Mouse (Mus musculus): ENCODE measurements around the gene Zfp366.

Gene Zfp366

DNA sequence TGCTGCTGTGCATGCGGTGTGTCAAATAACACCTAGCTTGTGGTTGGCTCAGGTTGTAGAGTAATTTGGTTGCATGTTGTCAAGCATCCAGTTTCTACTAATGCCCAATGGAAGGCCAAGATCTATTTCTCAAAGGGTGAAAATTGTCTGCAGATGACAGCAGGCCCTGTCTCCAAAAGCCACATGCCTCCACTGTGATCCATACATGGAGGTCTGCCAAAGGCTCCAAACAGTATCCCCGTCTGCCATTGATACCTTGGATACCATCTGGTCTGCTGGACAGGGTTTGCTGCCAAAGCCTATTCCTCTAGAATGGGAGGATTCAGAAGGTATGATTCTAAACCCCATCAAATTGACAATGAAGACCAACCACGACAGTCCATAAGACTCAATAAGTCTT lies 74.1 kb downstream of the Zfp366 start:
- no peak for DNase-seq

DNA sequence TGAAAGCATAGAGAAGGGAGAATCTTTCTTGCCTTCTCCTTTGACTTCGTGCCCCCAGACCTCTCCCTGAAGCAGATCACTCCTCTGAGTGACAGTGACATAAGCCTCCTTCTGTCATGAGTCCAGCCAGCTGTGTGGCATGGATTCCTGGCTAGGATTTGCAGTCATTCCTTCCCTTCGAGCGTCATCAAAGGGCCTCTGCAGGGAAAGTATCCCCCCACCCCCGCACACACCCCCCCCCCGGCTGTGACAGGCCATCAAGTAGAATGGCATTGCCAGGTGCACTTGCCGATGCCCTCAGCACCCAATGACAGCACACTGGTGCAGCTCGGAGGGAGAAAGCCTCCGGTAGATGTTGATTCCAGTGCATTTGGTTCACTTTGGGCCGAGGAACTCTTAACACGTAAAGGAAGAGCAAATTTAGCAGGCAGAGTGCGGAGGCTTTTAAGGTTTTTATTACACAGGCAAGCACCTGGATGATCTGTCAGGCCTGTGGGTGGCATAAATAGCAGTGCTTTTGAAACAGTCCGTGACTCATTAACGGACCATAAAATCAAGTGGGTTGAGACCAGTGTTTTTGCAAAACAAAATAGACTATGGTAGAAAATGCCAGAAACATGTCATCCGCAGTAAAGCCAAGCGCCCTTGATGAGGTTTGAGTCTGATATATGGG lies 75.0 kb downstream of the Zfp366 start:
- no peak for DNase-seq

DNA sequence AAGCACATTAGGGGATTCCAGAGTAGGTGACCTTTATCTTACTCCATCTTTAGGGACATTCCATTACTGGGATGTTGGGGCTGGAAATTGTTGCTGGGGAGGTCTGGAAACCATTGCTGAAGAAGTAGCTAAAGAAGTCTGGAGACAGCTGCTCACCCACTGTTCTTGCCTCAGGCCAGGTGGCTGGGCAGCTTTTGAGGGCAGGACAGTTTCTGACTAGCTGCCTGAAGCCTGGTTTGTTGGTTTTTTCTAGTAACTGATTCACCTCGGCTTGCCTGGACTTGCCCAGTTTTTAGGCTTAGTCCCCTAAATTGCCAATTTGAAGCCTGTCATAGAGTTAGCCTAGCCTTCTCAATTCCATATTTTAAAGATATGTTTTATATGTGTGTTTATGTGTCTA lies 77.8 kb downstream of the Zfp366 start:
- DNase-seq, result no peak

DNA sequence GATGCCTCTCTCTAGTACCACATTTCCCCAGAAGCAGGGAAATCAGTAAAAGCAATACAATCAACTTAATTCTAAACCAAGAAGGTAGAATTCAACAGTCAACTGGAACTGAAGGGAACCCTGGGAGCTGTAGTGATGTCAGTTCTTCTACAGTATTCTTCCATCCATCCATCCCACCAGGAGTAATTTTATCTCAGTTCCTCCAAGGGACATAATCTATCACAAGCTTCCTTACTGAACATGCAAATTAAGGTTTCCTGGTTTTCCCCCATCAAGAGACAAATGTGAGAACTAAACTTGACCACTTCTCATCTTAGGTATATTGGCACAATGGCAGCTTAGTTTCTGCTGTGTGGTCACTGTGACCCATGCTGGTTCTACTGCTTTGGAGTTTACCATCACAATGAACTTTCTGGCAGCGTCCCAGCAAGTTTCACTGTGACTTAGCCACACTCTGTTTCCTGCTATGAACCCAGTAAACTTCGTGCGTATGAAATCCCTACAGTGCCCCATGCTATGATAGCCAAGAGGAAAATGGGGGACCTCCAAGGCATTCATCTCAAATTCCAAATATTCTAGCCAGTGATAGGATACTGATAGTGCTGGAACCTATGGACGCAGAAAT lies 78.6 kb downstream of the Zfp366 start:
- DNase-seq, result no peak

DNA sequence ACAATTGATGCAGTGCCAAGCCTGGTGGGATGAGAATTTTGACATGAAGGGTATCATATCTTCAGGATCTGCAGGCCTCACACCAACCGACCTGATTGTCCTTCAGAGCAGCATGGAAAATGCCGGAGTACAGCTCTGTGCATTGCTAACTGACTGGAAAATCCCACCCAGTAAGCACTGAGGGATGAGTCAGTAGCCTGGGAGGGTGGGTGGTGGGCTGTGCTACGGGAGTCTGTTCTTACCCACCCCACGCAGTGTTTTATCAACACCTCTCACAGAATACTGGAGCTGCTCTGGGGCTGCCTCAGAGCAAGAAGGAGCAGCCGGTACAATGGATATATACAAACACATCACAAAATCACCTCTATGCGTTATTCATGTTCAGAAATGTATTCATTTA lies 79.9 kb downstream of the Zfp366 start:
- no peak for DNase-seq

DNA sequence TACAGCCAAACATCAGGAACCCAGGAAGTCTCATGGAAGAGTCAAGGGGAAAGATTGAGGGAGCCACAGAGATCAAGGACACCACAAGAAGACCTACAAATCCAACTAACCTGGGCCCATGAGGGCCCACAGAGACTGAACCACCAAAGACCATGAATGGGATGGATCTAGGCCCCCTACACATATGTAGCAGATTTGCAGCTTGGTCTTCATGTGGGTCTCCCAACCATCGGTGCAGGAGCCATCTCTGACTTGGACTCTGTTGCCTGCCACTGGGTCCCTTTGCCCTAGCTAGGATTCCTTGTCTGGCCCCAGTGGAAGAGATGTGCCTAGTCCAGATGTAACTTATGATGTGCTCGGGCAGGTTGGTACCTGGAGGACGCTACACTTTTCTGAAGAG lies 87.4 kb downstream of the Zfp366 start:
- no peak for DNase-seq

- no peak for DNase-seq
These were observed 92.9 kb downstream of the Zfp366 start for GRCm38 (mm10) chr13:99277521-99277920.

DNA sequence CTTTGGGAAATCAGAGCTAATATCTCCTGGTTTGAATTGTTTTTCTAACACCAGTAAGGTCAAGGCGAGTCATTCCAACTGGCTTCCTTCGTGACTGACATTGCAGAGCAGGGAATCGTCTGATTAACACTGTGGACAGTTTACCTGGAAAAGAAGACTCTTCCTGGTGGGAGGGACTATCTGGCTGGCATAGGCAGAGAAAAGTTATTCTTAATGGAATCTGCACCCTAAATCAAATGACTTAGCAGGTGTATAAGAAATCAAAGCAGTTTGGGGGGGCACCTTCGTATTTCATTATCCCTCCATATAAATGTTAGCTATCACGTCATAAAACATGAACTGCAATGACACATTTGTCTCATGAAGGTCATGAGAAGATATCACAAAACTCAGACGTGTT lies 93.9 kb downstream of the Zfp366 start:
- DNase-seq, result no peak

- no peak for DNase-seq
These were observed 94.7 kb downstream of the Zfp366 start for GRCm38 (mm10) chr13:99279351-99279750.

GRCm38 (mm10) chr13:99282961-99283360 lies 98.3 kb downstream of the Zfp366 start:
- no peak for DNase-seq

DNA sequence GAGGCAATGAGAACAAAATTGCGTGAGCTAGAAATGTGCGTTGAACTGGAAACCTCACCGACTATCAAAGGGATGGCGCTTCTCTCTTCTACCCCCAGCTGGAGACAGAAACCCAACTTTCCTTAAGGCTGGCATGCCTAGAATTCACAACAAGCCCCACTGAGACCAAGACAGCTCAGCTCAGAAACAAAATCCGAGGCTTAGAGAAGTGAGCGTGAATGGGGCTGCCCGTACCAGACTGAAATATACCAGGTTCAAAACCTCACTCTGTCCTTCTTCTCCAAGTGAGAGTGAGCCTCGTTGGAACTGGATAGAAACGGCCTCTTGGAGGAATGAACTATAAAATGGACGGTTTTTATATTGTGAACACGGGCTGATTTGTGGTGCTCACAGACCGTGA lies 99.3 kb downstream of the Zfp366 start:
- no peak for DNase-seq

GRCm38 (mm10) chr13:99284400-99285160 lies 100.0 kb downstream of the Zfp366 start:
- peak; percentile 56 for DNase-seq

DNA sequence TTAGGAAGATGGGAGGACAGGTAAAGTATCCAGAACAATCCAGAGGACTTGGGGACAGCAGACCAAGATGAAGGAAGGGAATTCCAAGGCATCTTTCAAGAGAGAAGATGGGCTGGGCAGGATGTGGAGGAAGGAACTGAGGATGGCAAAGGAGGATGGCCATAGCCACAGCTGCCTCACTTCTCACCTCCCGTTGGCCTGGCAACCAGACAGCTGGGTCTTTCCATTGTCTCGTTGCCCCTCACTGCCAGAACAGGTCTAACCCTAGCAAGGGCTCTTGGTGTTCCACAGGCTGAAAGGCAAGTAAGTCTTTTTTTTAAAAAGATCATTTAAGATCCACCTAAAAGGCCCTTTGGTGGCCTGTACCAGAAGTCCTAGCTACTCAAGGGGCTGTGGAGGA lies 100.6 kb downstream of the Zfp366 start:
- DNase-seq, result no peak

DNA sequence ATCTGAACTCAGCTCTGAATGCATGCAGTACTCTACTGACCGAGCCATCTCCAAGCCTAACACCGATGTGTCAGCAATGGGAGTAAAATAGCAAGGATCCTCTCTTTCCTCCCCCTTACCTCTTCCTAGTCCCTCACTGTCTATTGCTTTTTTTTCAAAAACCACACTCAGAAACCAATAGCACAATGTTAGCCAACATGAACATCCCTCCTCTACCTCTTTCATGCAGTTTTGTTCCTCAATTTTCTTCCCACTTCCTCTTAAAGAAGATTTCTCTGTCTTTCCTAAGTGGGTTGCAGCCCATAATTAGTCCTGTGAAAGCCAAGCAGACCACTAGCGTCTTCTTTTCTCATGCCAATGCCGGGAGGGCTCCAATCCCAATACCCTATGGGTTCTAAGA lies 102.6 kb downstream of the Zfp366 start:
- no peak for DNase-seq

DNA sequence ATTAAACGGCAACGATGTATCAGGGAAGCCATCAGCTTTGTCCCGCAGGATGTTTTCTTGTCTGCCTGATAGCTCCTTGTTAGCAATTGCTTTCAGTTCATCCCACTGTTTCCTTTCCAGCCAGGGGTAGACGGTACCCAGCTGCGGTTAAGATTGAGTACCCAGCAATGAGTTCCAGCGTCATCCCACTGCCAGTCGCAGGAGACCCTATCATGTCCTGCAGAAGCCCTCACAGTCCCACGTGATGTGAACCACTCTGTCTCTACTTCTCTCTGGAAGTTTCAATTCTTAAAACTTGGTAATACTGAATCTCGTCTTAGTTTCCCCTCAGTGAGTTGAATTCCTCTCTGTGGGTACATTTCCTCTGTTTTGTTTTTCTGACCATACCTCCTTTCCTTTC lies 103.2 kb downstream of the Zfp366 start:
- DNase-seq, result no peak

- DNase-seq, result no peak
These were observed 106.1 kb downstream of the Zfp366 start for GRCm38 (mm10) chr13:99290766-99291165.

GRCm38 (mm10) chr13:99294176-99294575 lies 109.6 kb downstream of the Zfp366 start:
- no peak for DNase-seq

- no peak for DNase-seq
These were observed 115.3 kb downstream of the Zfp366 start for GRCm38 (mm10) chr13:99299921-99300320.

All from right cerebral cortex, postnatal 4 days (tissue).